Mouse (Mus musculus) brain, embryonic 14.5 days (tissue): ENCODE measurements at regions not wholly inside any gene's neighbourhood (a gene's known extent, or its start where the extent isn't known, plus 50 kb on each side); places are given as distances from the start of the nearest gene placed in this dataset.

Experiments
- CTCF ChIP-seq: fragments of 200-500 bp; IDR thresholded peaks from 2 replicates; pipeline ENCODE4 v1.5.1; 2012; ENCODE audit warnings: inconsistent platforms, mild to moderate bottlenecking, moderate library complexity, borderline replicate concordance; ENCODE audit not compliant: insufficient read depth, insufficient read length; ENCODE audit errors: extremely low read depth
- POLR2A ChIP-seq: fragments of 200-500 bp; IDR thresholded peaks from 2 replicates; pipeline ENCODE4 v1.6.1; 2012; ENCODE audit warnings: mild to moderate bottlenecking, inconsistent platforms, borderline replicate concordance; ENCODE audit not compliant: poor library complexity, insufficient read depth, insufficient read length, severe bottlenecking; ENCODE audit errors: extremely low read depth

DNA sequence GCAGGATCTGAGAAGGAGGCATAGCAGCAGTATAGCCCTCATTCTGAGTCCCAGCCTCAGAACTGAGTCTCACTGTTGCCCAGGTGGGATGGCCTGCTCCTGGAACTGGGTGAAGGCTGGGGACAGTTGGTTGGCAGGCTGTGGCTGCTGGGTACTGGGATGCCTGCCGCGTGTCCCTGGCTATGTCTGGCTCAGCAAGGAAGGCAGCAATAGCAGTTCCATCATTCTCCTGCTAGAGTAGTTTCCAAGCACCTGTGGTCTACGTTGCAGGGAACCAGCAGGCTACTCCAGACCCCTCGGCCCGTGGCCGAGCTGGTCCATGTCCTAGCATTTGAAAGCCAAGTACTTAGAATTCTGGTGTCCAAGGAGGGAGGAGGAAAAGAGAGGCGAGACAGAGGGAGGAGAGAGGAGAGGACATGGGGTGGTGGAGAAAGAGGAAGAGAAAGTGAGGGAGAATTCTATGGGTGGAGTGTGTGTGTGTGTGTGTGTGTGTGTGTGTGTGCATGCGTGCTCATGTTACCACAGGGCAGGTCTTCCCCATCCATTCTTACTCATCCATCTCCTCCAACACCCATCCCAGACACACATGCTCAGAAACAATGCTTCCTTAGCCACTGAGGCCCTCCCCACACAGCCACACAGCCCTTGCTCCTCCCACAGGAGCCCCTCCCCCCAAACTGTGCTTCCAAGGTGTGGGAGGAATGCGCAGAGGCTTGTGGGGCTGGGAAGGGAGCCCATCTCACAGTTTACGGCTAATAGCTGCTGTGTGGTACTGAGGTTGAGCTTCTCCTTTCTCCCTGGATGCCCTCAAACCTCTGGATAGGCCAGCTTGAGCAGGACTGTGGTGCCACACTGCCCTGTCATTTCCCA, 55.3 kb upstream of the Hdac4 start:
- TF ChIP-seq POLR2A, result no peak
- TF ChIP-seq CTCF, result no peak
